Mouse (Mus musculus) activated CD4-positive, CD25-positive, alpha-beta regulatory T cell, adult 4 months (primary cell): Measurements from ENCODE around the gene Klhl29. TPM values are rescaled to one million over a fixed set of nuclear protein-coding genes. Genes with fewer than 3 reads are reported as not detected.

ENCODE experiments used
- ATAC-seq: one replicate; pipeline ENCODE4 v1.8.0; 2017
- polyA plus RNA-seq, 2 experiments: library from polyadenylated mRNA; unstranded; fragments of 100-300 nt; shearing (Covaris generic); gene quantifications; one replicate each; pipeline ENCODE4 v1.2.1; 2017

Klhl29 gene
- polyA plus RNA-seq, result under 1 TPM; 0.09 to 0.28 TPM

DNA sequence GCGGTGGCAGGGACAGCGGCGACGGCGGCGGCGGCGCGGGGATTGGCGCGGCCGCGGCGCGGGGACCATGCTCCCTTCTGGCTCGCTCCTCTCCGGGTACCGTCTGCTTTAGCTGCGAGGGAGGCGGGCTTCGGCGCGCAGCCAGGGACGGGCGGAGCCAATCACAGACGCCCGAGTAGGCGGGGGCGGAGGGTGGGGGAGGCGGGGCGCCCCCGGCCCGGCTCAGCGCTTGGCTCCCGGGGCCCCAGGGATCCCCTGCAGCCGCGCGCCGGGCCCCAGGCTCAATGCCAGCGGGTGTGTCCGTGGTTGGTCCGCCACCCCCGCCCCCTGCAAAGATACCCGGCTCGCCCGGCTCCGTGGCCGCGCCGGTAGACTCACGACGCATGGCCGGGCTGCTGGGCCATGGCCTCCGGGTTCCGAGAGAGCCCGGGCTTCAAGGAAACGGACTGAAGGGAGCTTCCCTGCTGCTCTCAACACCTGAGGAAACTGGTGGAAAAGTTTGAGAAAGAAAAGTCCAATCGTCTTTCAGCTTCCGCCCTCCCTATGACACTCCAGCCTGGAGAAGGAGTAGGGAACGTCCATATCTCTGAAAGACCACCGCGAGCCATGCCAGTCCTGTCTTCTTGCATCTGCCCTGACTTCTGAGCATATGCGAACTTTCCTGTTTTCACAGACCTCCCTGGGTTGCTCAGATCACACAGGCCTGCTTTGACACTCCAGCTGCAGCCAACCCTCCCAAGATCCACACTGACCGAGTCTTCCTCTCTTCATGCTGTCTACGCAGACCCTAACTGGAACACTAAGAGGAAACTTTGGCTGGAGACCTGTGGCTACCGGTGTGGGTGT is at the start of gene Klhl29:
Klhl29 (minus strand) TSS at position 67 of the 846 bp plus-strand sequence.
- ATAC-seq, result no peak

DNA sequence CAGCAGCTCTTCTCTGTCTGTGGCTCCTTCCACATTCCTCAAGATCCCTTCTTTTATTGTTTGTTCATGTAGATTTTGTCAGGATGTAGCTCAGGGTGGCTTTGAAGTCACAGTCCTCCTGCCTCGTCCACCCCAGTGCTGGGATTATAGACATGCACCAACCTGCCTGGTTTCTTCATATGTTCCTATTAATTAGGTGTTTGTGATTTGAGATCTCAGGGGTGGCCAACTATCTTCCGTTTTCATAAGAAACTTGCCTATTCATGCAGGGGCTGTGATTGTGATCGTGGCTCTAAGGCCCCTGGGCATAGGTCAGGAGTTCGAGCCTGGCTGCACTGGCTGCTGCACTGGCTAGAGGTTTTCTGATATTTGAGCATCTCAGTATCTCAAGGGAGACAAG is 49.8 kb upstream of the Klhl29 start:
- ATAC-seq, result no peak

DNA sequence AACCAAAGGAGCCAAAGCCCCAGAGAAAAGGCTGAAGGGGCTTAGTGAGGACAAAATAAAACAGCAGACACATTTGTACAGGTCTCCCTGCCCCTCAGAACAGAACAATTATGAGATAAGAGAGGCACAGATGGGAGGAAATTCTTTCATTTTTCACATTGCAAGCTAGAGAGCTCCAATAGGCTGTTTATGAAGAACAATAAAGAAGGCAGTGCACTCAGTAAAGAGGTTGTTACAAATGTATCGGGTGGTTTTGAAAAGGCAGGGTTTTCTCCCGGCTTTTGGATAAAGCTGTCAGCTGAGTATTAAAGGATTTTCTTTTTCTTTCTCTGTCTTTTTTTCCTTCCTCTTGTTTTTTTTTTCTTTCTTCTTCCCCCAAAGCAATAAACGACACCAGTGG is 40.3 kb upstream of the Klhl29 start:
- ATAC-seq, result no peak

DNA sequence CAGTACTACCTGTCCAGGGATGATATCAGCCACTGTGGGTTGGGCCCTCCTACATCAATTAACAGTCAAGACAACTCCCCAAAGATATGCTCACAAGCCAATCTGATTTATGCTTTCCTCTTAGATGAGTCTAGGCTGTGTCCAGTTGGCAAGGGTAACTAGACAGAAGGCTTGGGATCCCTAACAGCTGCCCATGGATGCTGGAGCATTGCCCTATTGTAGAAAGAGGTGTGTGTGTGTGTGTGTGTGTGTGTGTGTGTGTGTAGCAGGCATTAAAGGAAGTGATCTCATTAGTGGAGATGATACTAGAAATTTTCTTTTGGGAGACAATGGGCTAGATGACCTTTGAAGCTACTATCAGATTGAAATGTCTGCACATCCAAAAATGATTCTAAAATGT is 38.5 kb upstream of the Klhl29 start:
- no peak for ATAC-seq

DNA sequence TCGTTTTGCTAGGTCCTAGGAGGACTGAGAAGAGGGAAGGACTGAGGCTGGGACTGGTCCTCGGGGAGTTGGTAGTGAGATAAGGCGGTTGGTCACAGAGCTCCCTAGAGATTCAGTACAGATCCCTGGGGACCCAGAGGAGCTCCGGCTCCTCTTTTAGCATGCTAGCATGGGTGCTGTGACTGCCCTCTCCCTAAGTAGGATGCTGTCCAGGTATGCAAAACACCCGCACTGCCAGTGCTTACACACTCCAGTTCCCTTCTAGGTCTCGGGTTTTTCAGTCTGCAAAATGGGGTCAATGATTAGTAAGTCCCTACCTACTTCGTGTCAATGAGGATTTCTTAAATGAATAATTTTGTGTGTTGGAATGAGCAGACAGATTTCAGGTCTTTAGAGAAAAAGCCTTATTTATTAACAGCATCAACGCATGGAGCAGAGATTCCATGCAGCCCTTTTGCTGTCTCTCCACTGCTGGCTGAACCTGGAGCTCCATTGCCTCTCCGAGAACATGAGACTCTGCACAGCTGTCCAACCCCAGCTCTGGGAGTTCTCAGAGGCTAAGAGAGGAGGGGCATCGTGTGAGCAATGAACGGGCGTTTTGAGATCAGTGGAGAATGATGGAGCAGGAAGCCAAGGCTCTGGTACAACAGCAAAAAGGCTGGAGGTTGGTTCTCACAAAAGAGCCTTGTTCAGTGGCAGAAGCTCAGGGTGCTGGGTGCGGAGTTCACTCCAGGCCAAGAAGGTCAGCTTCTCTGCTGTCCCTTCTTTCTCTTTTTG is 36.5 kb upstream of the Klhl29 start:
- no peak for ATAC-seq

DNA sequence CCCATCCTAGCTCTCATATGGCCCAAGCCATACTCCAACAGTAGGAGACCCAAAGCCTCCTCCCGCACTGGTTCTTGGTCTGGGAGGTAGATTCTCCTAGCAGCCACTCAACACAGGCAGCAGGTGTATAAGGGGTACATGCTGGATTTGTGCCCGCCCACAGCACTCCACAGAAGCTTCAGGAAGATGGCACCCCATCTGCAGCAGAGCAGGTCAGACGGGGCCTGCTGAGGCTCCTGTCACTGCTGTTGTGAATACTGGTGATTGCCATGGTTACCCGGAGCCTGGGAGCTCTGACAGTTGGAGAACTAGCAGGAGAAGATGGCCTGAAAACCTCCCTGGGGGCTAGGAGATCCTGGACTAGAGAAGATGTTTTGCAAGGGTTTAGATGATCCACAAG is 35.9 kb upstream of the Klhl29 start:
- no peak for ATAC-seq

DNA sequence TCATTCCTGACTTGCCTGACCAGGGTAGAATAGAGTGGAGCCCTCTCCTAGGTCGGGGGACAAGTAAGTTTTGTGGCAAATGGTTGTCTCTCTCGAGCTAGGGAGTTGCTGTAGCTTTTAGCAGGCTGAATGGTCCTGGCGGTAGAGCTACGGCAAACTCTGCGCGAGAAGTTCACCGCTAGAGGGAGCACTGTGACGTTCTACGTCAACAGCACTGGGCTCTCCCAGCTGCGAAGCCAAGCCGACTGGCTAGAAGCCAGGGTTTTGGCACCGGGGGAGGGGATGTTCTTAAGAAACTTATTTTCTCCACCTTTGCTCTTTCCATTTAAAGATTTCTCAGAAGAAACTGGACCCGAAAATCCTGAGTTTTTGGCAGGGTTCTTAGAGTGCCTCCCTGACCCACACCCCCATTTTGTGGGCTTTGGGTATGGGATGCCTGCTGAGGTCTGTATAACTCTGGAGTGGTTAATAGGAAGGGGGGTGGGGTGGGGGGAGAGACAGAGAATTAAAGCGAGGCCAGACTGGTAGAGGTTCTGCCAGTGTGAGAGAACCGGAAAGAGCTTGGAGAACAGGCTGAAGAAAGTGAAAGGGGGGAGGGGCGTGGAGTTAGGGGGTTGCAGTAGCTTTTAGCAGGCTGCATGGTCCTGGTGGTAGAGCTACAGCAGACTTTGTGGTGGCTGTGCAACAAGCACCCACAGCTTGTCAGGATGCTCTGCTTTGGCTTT is 35.1 kb upstream of the Klhl29 start:
- no peak for ATAC-seq

DNA sequence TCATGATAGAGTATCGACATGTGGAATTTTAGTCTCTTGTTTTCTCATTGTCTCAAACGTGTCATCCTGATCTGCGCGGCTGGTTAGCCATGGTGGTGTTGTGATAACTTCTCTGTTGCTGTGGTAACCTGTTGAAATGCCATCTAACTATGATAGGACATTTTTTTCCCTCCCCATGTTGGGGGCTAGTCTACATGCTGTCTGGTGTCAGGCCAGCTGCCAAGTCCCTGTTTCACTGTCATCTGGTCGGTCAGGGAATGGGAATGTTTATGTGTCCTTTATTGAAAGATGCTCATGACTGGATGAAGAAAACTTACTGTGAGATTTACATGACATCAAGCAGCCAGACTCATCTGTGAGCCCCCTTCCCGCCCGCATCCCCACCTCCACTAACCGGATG is 31.7 kb upstream of the Klhl29 start:
- ATAC-seq, result no peak

DNA sequence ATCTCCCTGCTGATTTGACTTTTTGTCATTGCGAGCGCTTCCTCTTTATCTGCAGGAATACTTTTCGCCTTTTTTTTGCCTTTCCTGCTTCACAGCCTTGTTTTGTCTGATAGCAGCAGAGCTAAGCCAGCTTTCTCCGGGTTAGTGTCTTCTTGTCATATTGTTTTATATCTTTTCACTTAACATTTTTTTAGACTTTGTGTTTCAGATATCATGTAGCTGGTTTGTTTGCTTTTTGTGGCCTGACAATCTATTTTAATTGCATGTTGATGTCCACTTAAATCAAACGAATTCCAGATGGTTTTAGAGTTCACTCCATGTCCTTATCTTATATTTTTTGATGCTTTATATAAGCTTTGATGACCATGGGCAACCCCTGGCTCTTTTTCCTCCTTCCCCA is 21.9 kb upstream of the Klhl29 start:
- no peak for ATAC-seq

DNA sequence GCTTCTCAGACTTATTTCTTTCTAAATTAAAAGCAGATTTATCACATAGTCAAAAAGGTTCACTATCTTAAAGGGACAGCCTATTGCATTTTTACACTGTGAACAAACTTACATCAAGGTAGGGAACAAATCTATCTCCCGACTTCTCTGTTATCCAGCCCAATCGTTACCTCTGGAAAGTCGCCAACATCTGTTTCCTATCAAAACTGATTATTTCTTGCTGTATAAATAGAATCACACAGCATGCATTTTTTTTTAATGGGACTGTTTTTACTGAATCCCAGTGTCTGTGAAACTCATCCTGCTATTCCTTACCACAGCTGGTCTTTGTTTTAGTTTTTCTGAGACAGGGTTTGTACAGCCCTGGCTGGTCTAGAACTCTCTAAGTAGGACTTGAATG is 19.7 kb upstream of the Klhl29 start:
- no peak for ATAC-seq

DNA sequence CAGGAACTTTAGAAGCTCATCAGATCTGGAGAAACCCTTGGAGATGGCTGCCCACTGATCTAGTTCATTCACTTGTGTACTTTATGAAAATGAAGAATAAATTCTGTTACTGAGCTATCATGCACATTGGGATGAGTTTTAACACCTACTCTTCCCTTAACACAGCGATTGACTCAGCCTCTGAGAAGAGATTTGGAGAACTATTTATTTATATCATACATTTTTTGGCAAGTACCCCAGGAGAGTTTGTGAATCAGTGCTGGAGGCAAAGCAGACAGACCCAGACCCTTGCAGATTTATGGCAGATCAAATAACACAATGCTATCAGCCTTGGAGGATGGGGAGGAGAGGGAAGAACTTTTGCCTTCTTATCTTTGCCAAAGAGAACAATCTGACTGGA is 11.6 kb upstream of the Klhl29 start:
- no peak for ATAC-seq

DNA sequence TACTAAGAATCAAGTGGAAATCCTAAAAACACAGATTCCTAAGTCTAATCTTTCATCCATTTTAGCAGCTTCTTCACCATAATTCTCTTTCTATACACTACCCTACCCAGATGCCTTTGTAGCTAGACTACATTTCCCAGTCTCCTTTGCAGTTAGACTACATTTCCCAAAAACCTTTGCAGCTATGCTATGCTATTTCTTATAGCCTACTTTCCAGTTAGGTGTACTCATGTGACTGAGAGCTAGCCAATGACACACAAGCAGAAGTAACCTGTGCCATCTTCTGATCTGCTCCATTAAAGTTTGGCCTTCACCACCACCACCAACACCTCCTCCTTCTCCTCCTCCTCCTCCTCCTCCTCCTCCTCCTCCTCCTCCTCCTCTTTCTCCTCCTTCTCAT is 11.2 kb upstream of the Klhl29 start:
- no peak for ATAC-seq

DNA sequence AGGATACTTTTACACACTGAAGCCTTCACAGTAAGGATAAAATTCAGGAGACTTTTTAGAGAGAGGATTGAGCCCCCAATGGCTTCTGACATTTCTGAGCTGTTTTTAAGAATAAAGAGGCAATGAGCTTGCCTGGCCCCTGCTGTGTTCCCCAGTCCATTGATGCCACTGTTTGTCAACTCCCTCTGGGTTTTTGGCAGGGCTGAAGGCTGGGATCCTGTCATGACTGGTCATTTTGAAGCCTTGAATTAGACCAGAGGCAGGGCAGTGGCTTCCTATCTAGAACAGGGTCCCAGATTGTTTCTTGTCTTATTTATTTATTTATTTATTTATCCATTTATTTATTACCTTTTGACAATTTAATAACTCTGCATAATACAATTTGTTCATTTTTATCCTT is 6.2 kb upstream of the Klhl29 start:
- ATAC-seq, result no peak

DNA sequence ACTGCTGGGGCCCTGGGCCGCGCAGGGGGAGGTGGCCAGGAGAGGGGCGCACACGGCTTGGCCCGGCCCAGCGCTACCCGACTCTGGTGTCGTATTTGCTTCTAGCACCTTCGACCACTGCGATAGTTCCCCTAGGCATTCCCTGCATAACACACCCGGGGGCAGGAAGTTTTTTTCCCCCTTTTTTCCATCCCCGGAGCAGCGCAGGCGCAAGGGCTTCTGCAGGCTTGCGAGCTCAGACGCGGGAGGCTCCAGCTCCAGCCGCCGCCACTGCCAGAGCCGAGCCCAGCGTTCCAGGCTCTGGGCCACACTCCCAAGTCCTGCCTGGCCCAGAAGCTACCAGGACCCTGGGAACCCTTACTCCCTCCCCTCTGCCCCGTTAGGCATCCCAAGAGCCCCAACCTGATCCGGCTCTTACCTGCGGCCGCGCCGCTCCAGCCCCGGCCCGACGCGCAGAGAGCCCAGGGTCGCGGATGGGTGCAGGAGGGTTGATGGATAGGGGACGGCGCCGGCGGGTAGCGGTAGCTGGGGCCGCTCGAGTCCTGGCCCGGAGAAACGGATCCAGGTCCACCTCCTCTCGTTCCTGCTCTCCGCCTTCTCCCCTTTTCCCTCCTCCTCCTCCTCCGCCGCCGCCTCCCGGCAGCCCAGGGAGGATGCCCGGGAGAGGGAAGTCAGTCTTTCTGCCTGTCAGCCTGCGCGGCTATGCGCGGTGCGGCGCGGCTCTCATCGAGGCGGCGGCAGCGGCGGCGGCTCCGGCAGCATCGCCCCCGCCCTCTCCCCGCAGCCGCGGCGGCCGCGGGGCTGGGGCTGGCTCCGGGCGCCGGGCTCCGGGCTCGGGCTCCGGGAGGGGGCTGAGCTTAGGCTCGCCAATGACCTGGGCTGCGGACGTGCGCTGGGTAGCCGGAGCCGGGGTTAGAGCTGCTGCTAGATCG is 532 bp downstream of the Klhl29 start:
- ATAC-seq, result no peak

DNA sequence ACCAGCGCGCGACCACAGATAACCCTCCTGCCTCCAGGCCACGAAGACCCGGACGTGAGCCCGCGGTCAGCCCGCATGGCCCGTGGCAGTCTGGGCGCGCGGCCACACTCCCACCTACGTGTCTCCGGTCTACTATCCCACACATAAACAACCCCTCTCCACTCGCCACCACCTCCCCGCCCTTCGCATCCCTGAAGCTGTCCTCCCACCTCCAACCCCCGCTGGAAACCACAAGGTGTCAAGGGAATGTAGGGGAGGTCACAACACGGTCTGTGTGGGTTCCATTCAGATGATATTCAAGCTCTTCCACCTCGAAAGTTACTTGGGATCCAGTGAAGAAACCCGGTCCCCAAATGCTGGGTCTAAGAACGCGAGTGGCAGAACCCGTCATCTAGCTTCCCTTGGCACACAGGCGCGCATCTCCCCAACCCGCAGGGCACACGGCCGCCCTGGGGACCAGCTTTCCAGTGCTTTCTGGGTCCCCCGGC is 1.2 kb downstream of the Klhl29 start:
- no peak for ATAC-seq

DNA sequence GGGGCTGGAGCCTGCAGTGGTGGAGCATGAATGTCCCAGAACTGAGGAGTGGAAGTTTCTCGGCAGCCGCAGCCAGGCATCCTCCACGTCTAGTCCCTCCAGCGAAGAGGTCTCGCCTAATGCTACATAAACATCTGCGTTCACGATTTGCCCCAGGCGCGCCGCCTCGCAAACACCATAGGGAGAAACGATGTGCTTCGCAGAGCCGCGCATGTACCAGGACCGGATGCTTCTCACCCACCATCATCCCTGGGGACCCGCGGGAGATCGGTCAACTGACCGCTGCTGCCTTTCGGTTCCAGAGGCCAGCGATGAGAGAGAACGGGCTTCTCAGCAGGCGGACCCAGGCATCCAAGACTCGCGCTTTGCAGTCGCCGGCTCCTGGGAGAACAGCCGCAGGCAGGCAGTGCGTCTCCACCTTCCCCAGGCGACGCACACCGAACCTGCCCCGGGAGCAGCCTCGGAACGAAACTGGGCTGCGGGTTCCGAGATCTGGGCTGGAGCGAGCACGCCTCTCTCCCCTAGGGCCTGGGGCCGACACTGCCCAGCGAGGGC is 1.8 kb downstream of the Klhl29 start:
- no peak for ATAC-seq

DNA sequence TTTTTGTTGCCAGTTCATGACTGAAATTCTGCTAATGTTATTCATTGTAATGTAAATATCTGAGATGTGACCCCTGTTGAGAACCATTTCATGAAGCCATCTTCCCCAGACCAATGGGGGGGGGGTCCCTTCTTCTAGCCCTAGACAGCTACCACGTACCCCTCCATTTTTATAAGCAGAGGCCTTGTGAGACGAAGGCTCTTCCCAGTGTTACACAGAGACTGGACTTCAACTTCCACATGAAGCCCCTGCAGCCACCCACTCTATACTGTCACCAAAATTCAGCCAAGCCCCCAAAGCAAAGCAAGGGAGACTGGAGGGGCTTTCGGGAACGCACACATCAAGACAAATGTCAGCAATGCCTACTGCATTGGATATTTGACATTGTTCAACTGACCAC is 6.1 kb downstream of the Klhl29 start:
- no peak for ATAC-seq

DNA sequence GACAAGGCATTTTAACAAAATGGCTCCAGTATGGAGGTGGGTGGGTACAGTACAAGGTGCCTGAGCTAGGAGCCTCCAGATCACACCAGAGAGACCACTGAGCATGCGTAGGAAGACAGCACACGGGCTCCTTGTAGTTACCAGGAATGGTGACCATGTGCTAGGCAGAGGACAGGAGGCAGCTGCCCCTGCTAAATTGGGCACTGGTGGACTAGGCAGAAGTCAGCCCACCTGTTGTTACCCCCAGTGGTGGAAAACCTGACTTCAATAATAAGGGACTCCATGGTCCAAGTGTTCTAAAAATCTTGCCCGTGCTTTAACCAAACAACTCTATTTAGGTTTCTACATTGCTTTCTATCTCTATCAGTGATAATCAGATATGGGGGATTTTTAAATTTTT is 10.6 kb downstream of the Klhl29 start:
- no peak for ATAC-seq

DNA sequence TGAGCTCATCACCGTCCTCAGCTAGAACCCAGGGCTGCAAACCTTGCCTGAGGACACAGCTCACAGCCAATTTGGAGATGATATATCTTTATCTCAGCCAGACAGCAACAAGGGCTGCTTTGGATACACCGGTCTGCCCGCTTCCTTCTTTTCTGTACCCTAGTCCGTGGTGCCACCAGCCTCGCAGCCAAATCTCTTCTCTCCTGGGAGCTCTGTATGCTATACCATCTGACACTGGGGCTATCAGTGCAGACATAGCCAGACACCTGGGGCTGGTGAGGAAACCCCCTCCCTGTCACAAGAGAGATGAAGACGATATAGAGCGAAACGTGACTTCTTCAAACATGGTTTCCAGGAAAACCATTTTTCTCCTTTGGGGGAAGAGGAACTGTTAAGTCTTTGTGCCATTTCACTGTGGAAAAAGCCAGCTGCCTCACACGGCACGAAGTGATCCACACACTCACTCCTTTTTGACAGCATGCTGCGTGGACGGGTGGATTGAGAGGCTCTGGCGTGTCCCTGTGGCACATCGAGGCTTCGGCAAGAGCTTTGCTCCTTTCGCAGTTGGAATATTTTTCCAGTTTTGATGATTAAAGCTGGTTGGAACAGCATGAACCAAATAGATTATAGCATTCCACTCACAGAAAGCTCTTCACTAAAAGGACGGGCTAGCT is 11.4 kb downstream of the Klhl29 start:
- no peak for ATAC-seq

DNA sequence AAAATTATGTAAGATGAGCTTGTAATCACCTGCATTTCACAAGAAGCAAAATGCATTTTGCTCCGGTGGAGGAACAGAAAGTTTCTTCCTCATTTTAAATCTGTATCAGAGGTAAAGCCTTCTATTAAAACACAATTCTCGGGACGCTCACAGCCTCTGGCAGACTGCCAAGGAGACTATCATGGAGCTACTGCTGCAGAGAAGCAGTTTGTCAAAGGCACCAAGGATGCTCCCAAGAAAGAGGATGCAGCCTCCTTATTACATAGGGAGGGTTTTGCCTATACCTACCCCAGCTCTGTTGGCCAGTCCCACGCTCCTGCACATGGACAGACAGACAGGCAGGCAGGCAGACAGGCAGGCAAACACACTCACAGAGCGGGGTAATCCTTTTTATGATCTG is 16.4 kb downstream of the Klhl29 start:
- ATAC-seq, result no peak

DNA sequence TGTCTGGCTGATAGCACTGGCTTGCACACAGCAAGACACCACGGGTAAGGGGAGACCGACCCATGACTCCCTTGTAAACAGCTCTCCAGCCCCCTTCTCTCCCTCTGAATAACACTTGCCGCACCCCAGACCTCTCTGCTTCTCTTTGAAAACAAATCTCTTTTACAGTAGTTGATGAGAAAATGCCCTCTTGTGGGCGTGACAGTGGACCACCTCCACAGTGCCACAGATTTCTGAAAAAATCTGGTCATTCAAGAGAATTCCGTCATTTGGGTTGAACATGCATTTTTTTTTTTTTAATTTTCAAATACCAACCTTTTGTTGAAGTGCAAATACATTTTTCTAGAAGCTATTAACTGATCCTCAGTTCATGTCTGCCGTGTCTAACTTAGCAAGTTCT is 17.0 kb downstream of the Klhl29 start:
- ATAC-seq, result no peak
